Mouse (Mus musculus): ENCODE results near the gene Haghl.

- no peak for TF ChIP-seq CTCF (IDR thresholded peaks at IDR 0.05; ENCODE audit: insufficient read depth, low read length)
- TF ChIP-seq POLR2A (IDR thresholded peaks at IDR 0.05; ENCODE audit: borderline replicate concordance, extremely low read depth, low read depth, low read length), result no peak
Measured at GRCm38 (mm10) chr17:25783861-25784574, 1.5 kb downstream of the Haghl start.

Data from lung, adult 2 months (tissue).